Mouse (Mus musculus) lung, adult 18-20 months (tissue): ENCODE results near the gene Sh3rf1.

ENCODE experiments used
- DNase-seq, 2 experiments: peaks; one replicate each; pipeline ENCODE4 v3.0.0; 2022; ENCODE audit warnings: mixed read lengths in 2 of 2

Gene Sh3rf1

DNA sequence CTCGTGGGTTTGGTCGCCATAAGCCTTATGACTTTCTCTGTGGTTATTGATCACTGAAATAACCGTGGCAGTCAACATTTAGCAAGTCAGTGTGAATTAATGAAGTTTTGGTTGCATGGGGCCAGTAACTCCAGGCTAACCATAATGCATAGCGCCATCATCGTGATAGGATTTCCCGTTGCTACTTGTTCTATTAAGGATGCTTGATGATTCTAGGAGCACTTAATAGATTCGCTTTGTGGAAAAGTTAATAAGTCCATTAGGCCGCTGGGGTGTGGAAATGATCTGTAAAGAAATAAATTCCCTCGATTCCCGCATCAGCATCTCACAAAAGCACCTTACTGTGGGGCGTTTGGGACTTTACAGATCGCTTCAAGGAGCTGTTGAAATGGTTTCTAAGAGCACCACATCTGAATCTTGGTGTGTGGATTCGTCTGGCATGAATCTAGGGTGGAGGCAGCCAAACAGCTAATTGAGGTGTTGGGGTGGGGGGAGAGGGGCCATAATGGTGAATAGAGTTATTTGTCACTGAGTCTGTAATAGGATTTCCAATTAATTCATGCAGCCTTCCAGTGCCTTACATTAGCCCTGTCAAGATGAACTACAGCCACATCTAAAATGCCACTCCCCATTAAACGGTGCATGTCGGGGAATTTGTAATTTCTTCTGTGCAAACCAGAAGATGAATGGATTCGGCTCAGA is 101.5 kb downstream of the Sh3rf1 start:
- no peak for DNase-seq

DNA sequence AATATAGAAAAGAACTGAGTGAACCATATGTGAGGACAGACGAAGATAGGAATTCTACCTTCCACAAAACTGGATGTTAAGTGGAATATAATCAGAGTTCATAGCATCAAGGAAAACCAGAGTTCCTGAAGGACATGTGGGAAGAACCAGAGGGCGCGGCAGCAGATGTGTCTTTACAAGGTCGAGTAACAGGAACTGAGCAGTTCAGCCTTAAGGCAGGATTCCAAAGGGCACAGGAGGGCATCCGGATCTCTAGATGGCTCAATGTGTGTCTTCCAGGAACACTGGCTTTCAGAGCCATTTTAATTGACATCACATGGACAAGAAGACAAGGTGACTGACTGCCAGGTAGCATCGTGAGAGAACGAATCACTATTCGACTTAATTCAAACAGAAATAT is 102.6 kb downstream of the Sh3rf1 start:
- no peak for DNase-seq

DNA sequence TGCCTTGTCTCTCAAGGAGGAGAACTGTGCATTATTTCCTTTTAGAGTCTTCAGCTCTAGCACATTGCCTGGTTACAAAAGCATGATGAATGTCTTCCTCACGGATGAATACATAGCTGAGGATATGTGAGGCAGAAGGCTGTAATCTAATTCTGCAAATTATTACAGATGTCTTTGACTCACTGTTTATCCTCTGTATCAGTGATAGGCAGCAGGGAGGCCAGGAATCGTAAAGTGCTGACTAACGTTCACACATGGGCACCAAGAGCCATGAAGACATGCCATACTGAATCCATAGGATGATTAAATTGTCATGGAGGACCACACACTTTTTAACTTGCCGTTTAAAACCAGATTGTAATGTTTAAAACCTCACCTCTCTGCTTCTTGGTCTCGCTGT is 103.7 kb downstream of the Sh3rf1 start:
- no peak for DNase-seq

DNA sequence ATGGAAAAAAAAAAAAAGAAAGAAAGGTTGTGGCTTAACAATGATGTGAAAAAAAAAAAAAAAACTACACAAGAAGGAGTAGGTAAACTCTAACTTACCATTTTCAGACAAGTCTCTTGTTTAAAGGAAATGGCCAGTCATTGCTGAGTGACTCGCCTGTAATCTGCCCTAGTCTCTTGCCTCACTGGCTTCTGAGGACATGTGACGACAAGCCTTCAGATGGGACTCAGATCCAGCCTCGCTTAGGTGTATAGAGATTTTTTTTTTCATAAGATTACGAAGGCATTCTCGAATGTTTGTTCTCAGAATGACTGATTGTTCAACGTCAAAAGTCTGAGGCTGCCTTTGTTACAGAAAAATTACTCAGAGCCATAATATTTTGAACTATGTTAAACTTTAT is 116.0 kb downstream of the Sh3rf1 start:
- no peak for DNase-seq

- DNase-seq: no peak
Measured at GRCm38 (mm10) chr8:61340283-61340984, 116.8 kb downstream of the Sh3rf1 start.

DNA sequence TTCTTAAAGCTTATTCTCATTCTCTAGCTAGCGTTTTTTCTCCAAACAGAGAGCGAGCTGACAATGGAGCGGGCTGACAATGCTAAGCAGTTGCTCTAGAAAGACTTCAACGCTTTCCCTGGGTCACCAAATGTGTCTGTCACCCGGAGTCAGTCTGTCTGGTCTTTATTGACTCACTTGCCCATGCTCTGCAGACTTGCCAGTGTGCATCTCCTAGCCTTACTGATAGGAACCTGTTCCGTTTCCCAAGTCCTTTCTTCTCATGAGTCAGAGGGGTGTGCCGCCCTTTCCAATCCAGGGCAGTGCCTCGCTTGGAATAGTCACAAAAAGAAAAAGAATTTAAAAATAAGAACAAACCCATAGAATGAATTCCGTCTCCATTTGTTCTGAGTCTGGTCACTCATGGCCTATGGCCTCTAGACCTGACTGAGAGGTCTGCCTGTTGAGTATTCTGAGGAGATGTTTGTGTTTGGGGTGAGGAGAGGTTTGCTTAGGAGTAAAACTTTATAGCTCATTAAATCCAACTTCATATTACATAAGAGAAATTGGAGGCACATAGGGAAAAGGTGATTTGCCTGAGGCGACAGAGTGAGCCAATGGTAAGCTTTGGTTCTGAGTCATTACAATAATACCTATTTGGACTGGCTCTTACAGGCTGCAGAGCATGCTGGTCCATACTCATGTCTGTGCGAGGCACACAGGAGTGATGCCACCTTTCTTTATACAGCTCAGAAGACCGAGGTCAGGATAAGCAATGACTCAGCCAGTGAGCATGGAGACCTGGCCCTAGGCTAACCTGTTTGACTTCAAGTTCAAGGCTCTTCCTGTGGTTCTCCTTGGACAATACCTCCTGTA is 118.1 kb downstream of the Sh3rf1 start:
- peak in 1 of 2 experiments; percentile 18 for DNase-seq

DNA sequence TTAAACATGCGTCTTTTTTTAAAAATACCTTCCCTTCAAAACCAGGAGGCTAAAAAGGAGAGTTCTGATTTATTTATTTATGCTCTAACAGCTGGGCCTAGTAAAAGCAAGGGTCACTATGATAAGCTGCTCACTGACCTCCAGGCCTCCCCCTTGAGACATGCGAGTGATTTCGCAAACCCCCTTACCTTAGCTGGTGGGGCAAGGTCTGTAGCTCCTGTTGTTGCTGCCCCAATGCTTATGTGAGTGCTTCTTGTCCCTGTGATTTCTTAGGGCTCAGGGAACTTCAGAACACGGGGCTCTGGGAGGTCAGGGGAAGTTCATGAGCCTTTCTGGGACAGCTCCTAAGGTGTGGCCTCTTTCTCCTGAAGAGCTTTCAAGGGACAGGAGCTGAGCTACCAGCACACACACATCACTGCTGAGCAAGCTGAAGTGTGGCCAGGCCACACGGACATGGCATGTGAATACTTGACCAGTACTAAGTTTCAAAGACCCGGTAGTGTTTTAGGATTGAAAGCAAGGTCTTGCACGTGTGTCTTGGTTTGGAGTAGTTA is 118.9 kb downstream of the Sh3rf1 start:
- peak in 1 of 2 experiments; percentile 27 for DNase-seq

GRCm38 (mm10) chr8:61344435-61344834 is 120.8 kb downstream of the Sh3rf1 start:
- DNase-seq: no peak

GRCm38 (mm10) chr8:61346941-61347340 is 123.3 kb downstream of the Sh3rf1 start:
- peak in 1 of 2 experiments; percentile 26 for DNase-seq

GRCm38 (mm10) chr8:61347526-61347925 is 123.9 kb downstream of the Sh3rf1 start:
- no peak for DNase-seq

DNA sequence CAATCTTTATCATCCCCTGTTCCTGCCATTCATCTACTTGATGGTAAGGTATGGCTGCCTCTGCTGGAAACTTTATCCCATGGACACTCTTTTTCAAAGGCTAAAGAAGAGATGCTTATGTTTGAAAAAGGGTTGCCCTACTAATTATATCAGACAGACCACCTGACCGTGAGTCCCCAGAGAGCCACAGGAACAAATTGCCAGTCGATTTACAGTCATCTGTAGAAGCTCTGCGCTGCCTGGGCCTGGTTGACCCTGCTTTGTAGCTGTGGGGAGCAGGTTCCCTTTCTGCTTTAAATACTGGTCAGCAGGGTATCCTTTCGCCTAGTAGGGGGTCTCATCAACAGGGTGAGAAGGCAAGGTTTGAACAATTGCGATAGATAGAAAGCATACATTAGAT is 124.4 kb downstream of the Sh3rf1 start:
- DNase-seq: no peak

DNA sequence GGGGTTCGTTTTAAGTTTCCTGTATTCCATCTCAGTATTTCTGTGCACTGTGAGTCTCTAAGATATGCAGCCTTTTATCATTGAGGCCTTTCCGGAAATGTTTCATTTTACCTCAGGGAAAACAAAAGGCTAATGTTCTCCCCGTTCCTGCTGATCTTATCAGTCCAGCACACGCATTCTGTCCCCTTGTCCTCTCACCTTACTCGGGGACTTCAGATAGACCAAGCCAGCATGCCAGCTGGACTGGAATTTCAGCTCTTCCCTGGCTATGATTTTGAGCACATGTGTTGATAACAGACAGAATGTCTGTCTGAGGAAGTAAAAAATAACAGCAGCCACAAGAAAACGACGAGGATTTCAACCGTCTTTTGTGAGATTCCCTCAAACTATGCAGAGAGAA is 124.8 kb downstream of the Sh3rf1 start:
- DNase-seq: no peak

DNA sequence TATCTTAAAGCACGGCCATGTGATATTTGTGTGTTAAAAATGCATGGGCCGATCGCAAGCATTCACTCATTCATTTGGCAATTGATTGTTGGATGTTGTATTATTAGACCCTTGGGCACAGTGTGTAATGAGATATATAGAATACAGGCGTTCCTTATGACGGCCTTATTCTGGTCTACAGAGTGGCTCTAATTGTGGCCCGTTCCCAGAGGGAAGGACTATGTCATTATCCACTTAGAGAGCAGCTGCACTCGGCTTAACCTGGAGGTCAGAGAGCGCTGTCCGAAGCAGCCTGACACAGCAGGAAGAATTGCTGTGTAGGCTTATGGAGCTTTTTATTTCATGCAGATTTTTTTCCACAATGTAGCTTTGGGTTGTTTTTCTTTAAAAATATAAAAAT is 126.8 kb downstream of the Sh3rf1 start:
- DNase-seq: no peak

- DNase-seq: no peak
Measured at GRCm38 (mm10) chr8:61351638-61352037, 128.0 kb downstream of the Sh3rf1 start.

DNA sequence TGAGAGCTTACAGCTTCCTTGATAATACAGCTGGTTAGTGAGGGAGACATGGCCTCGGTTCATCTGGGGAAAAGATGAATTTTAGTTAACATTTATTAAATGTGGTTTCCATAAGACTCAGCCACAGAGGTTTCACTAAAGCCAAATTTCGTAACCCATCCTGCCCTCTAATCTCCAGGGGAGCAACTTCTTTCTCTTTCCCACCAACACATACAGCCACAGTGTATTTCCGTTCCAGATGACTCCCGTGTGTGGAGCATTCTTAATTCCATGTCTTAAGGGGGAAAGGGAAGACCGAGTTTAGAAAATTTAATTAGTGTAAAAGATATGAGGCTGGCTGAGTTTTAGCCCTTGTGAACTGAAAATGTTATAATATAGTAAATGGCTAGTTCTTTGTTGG is 131.8 kb downstream of the Sh3rf1 start:
- DNase-seq: no peak

DNA sequence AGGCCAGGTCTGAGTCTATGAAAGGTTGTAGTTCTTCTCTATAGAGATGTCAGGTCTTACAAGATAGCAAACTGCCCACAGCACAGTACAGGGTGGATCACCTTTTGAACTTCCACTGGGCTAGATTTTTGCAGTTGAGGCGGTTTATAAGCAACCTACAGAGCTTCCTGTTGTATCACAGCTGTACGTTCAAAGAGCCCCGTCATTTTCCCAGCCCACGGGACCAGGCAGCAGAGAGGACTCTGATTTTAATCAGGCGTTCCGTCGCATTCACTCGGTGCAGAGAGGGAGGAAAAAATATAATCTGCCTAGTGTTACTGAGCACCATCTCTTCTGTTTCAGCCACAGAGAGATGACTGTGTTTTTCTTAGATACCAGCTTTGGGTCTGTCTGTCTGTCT is 135.3 kb downstream of the Sh3rf1 start:
- no peak for DNase-seq

GRCm38 (mm10) chr8:61359851-61360272 is 136.2 kb downstream of the Sh3rf1 start:
- no peak for DNase-seq

GRCm38 (mm10) chr8:61360362-61360761 is 136.7 kb downstream of the Sh3rf1 start:
- no peak for DNase-seq

- DNase-seq: no peak
Measured at GRCm38 (mm10) chr8:61361476-61361875, 137.8 kb downstream of the Sh3rf1 start.

DNA sequence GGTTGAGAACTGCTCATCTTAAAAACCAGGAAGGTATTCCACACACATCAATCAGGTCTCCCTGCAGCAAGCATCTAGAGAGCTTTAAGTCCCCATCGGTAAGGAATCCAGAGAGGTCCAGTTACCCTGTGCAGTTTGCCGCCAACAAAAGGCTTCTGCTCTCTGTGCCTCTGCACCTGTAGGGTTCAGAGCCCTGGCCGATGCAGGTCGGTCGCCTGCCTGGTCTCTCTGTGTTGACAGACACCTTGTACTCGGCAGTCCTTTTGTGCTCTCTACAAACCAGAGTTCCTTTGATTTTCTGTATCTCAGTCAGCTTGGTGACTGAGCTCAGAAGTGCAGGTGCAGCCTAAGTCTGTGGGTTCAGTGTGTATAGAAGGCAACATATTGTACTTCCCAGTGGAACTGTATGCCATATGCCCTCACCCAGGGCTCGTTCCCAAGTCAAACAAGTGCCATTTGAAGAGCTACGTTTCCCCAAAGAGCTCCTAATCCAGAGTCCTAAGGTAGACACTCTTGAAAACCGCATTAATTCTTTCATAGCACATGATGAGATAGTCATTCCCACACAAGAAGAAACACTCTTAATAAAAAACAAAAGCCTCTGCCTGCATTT is 138.7 kb downstream of the Sh3rf1 start:
- DNase-seq: peak in 1 of 2 experiments; percentile 49

GRCm38 (mm10) chr8:61373303-61373702 is 149.6 kb downstream of the Sh3rf1 start:
- DNase-seq: peak in 1 of 2 experiments; percentile 25

GRCm38 (mm10) chr8:61374059-61374755 is 150.5 kb downstream of the Sh3rf1 start:
- DNase-seq: no peak
